Mouse (Mus musculus) small intestine, adult 2 months (tissue): ENCODE measurements at regions not wholly inside any gene's neighbourhood (a gene's known extent, or its start where the extent isn't known, plus 50 kb on each side); places are given as distances from the start of the nearest gene placed in this dataset.
A peak's percentile ranks its signal among the peaks of the same experiment; 100 is the strongest.
"Not testable (repeated sequence)": the region's sequence is repeated elsewhere in the genome, so short reads cannot be mapped to it uniquely, and the experiment has no call there.

Experiments
- H3K27ac ChIP-seq: fragments of 200-500 bp; 2 replicates; pipeline ENCODE4 v1.5.1; 2012; ENCODE audit warnings: low read depth, low read length, control low read depth, inconsistent platforms; ENCODE audit not compliant: insufficient read depth
- H3K27me3 ChIP-seq: fragments of 200-500 bp; 2 replicates; pipeline ENCODE4 v1.6.1; 2012; ENCODE audit warnings: mild to moderate bottlenecking, moderate library complexity, low read length, inconsistent platforms; ENCODE audit not compliant: control insufficient read depth, insufficient read depth
- H3K36me3 ChIP-seq: fragments of 200-500 bp; 2 replicates; pipeline ENCODE4 v1.6.1; 2012; ENCODE audit warnings: mild to moderate bottlenecking, low read length, control low read depth, inconsistent platforms; ENCODE audit not compliant: control insufficient read depth, insufficient read depth
- H3K4me1 ChIP-seq: fragments of 200-500 bp; 2 replicates; pipeline ENCODE4 v1.6.1; 2012; ENCODE audit warnings: low read length, inconsistent platforms, mixed read lengths; ENCODE audit not compliant: control insufficient read depth, insufficient read depth, insufficient read length
- H3K4me3 ChIP-seq: fragments of 200-500 bp; 2 replicates; pipeline ENCODE4 v1.5.1; 2012; ENCODE audit warnings: low read depth, mild to moderate bottlenecking, control low read depth, inconsistent platforms, low read length, moderate library complexity
- CTCF ChIP-seq: fragments of 200-500 bp; IDR thresholded peaks from 2 replicates; pipeline ENCODE4 v1.5.1; 2012; ENCODE audit warnings: low read depth, mild to moderate bottlenecking, control low read depth, inconsistent platforms, low read length, moderate library complexity, mixed read lengths; ENCODE audit not compliant: insufficient replicate concordance, insufficient read length; ENCODE audit errors: extremely low read depth
- POLR2A ChIP-seq: fragments of 200-500 bp; IDR thresholded peaks from 2 replicates; pipeline ENCODE4 v1.6.1; 2012; ENCODE audit warnings: low read depth, mild to moderate bottlenecking, control low read depth, inconsistent platforms, low read length, moderate library complexity
- WGBS: fragments of 180-500 bp; shearing (Covaris S2); methylation state at CpG from one replicate; pipeline ENCODE4 v1.1.7; 2018; 5-methylcytosine and 5-hydroxymethylcytosine counted together

DNA sequence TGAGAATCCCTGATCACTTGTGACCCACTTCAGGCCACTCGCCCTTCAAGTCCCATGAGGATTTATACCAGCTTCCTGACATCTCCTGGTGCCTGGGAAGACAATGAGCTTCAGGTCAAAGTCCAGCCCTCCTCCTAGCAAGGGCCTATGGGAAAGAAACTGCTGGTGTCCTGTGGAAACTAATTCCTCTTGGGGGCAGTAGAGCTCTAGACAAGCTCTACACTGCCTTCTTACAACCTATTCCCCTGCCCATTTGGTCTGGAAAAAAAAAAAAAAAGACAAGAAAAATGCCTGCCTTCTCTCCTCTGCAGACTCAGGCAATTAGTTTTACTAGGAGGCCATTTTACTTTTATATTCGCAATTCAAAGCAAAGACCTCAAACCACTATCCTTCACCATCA lies 132.6 kb upstream of the Olfr1324 start:
- no peaks in the 10 kb centered on the region for H3K4me1 ChIP-seq
- no peak overlapping the region for H3K4me3 ChIP-seq
- H3K27ac ChIP-seq = no peak overlapping the region
- H3K36me3 ChIP-seq = peaks cover 7% of the 10 kb centered on the region
- H3K27me3 ChIP-seq = no peaks in the 10 kb centered on the region
- no peak for TF ChIP-seq CTCF
- no peak for TF ChIP-seq POLR2A
- WGBS = 55% methylated on average over 2 of the region's 2 CpGs

DNA sequence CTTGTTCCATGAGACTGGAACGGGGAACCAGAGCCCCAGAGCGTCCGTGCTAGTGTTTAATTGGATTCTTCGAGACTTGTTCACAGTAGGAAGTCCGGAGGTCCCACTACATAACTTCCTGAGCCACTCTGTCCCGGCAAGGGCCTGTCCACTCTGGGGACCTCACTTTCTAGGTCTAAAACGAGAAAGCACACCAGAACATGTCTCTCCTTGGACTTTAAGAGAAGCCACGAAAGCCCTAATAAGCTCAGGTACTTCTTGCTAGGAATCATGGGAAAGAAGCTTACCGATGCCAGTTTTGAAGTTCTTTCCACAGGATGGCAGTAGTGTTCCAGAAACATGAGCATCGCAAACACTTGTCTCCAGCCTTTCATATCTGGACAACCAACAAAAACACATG lies 122.0 kb upstream of the Olfr1324 start:
- WGBS = 63% methylated on average over 10 of the region's 10 CpGs
- Histone ChIP-seq H3K36me3 (no peaks in the 10 kb centered on the region; the same call in 1 of the 2 replicates), H3K4me1 (no peaks in the 10 kb centered on the region), H3K27me3 (no peaks in the 10 kb centered on the region), H3K4me3 (peak overlapping the region; percentile 31; the same call in 1 of the 2 replicates), H3K27ac (no peak overlapping the region)
- no peak for TF ChIP-seq CTCF
- no peak for TF ChIP-seq POLR2A

DNA sequence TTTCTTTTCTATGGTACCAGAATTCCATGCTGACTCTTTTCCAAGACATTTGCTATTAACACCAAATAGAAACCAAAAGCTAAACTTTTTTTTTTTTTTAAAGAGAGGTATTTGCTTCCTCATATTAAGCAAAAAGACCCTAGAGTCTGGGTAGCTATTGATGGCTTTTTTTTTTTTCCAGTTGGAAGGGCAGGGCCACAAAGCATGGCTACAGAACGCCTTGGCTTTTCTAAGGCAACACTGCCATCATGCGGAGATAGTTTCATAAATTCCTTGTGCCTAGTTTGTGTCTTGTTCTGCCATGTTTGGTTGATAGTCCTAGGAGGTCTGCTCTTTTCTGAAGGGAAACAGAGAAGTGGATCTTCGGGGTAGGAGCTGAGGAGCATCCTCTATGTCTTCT lies 121.4 kb upstream of the Olfr1324 start:
- H3K27ac ChIP-seq = no peak overlapping the region
- no peaks in the 10 kb centered on the region for H3K4me1 ChIP-seq
- TF ChIP-seq POLR2A = no peak
- no peak for TF ChIP-seq CTCF
- H3K36me3 ChIP-seq = no peaks in the 10 kb centered on the region; the same call in 1 of the 2 replicates
- 60% methylated on average over 3 of the region's 3 CpGs for WGBS
- no peak overlapping the region for H3K4me3 ChIP-seq
- H3K27me3 ChIP-seq = no peaks in the 10 kb centered on the region

DNA sequence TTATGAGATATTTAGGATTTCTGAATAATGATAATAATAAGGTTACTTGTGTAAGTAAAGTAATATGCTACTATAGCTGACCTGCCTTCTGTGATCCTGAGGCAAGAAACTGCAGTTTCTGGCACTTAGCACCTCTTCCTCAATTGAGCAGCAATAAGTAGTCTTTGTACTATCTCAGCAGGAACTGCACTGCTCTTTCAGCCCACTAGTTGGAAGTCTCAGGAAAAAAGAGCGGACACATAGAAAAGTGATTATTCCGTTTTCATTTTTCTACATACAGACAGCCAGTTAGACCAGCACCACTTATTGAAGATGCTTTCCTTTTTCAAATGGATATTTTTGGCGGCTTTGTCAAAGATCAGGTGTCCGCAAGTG lies 109.5 kb upstream of the Olfr1324 start:
- not testable (repeated sequence) for H3K27ac ChIP-seq, H3K4me1 ChIP-seq, H3K27me3 ChIP-seq, H3K36me3 ChIP-seq
- 40% methylated on average over 4 of the region's 4 CpGs for WGBS
- peak overlapping the region; percentile 67 for H3K4me3 ChIP-seq

DNA sequence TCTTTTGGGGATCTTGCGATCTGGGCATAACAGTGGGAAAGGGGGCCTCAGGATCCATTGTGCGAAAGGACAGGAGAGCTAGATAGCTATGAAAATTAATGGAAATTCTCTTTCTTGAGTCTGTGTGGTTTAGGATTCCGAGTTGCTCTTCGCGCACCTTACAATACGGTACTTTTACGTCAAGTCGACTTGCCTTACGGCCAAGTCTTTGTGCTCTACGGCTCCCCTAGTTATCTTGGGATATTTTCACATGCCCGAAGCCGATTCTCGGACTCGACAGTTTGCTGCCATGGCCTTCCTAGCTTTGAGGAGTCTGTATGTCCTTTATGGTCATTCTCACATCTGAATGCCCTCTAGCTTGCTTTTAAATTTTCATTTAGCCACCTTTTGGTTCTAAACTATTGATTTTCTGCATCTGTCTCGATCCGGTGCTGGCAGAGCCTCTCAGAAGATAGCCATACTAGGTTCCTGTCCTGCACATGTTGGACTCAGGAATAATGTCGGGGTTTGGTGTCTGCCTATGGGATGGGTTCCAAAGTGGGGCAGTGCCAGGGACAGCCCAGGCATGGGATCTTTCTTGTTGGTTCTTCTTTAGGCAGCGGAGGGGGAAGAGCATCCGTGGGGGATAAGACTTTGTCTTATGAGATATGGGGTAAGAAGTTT lies 109.0 kb upstream of the Olfr1324 start:
- no peaks in the 10 kb centered on the region for H3K36me3 ChIP-seq
- no peaks in the 10 kb centered on the region for H3K27me3 ChIP-seq
- no peak for TF ChIP-seq CTCF
- no peak for TF ChIP-seq POLR2A
- H3K27ac ChIP-seq = no peak overlapping the region
- H3K4me1 ChIP-seq = no peaks in the 10 kb centered on the region
- WGBS = 36% methylated on average over 19 of the region's 19 CpGs
- peak overlapping the region; percentile 67 for H3K4me3 ChIP-seq

DNA sequence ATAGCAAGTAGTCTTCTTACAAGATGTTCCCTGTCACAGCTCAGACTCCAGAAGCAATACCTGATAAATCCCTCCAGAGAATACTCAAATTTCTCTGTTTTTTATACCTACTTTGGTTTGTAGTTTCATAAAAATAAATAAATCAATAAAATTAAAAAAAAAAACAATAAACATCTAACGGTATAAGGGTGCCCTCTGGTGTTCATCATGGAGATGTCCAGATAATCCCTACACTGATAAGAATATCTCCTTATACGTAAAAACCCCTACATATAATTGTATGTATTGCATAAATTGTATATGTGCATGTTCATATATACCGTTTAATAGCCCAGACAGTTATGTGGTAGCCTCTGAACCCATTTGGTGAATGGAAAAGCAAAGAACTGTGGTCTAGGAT lies 75.7 kb upstream of the Olfr1324 start:
- 13% methylated on average over 3 of the region's 3 CpGs for WGBS
- no peak for TF ChIP-seq POLR2A
- no peak for TF ChIP-seq CTCF
- no peak overlapping the region for H3K4me3 ChIP-seq

DNA sequence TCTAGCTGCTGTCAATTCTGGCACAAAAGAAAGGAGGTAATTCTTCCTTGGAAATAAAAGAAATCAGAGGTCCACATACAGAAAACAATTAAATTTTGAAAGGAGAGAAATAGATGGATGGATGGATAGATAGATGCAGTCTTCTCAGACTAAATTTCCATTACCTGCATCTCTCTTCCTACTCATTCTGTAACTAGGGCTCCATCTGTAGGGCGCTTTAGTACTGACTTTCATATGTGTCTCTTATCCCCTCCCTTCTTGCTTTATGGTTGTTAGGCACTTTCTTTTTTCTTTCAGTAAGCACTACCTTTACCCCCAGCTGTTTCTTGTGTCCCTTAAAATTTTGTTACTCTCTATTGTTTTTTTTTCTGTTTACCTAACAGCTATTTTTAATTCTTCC lies 72.9 kb upstream of the Olfr1324 start:
- Histone ChIP-seq H3K27ac (no peak overlapping the region), H3K36me3 (no peaks in the 10 kb centered on the region), H3K27me3 (no peaks in the 10 kb centered on the region), H3K4me3 (no peak overlapping the region), H3K4me1 (no peaks in the 10 kb centered on the region)
- TF ChIP-seq CTCF (no peak), POLR2A (no peak)
- 10% methylated on average over 1 of the region's 1 CpGs for WGBS

More for the DNA sequence above, 75.7 kb upstream of the Olfr1324 start:
- H3K27ac ChIP-seq = no peak overlapping the region
- H3K27me3 ChIP-seq = no peaks in the 10 kb centered on the region
- H3K4me1 ChIP-seq = no peaks in the 10 kb centered on the region
- no peaks in the 10 kb centered on the region for H3K36me3 ChIP-seq

DNA sequence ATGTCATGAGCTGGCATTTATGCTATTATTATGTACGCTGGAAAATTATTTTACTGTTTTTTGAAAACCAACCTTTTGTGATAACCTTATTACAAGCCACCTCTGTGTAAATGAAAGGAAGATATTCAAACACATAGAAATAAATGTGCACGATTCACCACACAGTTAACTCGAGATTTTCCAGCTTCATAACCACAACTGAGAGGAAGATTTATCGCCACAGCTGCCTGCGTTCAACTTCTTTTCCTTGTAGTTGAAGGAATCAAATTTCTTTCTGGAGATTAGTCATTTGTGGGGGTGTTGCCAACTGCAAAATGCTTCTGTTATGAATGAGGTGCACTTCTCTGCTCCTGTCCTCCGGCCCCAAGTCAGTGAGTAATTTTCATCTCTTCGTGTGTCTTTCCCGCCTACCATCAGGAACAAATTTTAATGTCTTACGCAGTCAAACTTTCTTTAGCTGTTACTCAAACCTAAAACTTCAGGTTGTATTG lies 62.2 kb upstream of the Olfr1324 start:
- not testable (repeated sequence) for H3K27ac ChIP-seq, H3K27me3 ChIP-seq, H3K36me3 ChIP-seq, H3K4me1 ChIP-seq, H3K4me3 ChIP-seq
- WGBS = 73% methylated on average over 9 of the region's 9 CpGs
